ENCODE assay signal across 10 mouse cellular contexts in genomic region chr17:12187782-12188181, GRCm38 (mm10).
DNase-seq lines count a peak whose midpoint lies in the region; ATAC-seq and TF ChIP-seq lines count a peak whose summit lies in the region.
"Had no signal": no experiment of that assay in that cellular context is flagged by ENCODE, and none has a peak within 500 bp of the region (broad histone marks: within the 10 kb centered on the region; RNA-seq: fewer than 3 reads in every experiment).

No protein-coding gene starts in this region.

- H3K27ac ChIP-seq in limb, embryonic 14.5 days (replicated peaks; ENCODE audit: low read depth, low read length), result no peak overlapping the region
- H3K27ac ChIP-seq in limb, embryonic 10.5 days, result no peak overlapping the region
- peak overlapping the region; percentile 97 for H3K27ac ChIP-seq in liver, embryonic 16.5 days (ENCODE audit: low read length)
- H3K27ac ChIP-seq: embryonic facial prominence, embryonic 13.5 days; macrophage had no signal

- no peaks in the 10 kb centered on the region for H3K27me3 ChIP-seq in limb, embryonic 14.5 days (ENCODE audit: control insufficient read depth, insufficient read depth, low read length)
- H3K27me3 ChIP-seq in limb, embryonic 10.5 days (ENCODE audit: low read depth, poor library complexity, severe bottlenecking), result no peaks in the 10 kb centered on the region
- H3K27me3 ChIP-seq in liver, embryonic 16.5 days (ENCODE audit: control insufficient read depth, insufficient read depth, low read depth, low read length), result no peaks in the 10 kb centered on the region
- H3K27me3 ChIP-seq: embryonic facial prominence, embryonic 13.5 days had no signal

- ATAC-seq in limb, embryonic 14.5 days (ENCODE audit: low FRiP score, low read depth), result no peak
- ATAC-seq in liver, embryonic 16.5 days (ENCODE audit: low read depth), result no peak
- no peak for ATAC-seq in inflammation-experienced regulatory T-cells, adult 6 months

- H3K4me1 ChIP-seq in limb, embryonic 14.5 days (ENCODE audit: control insufficient read depth, insufficient read depth, low read length), result no peaks in the 10 kb centered on the region
- no peaks in the 10 kb centered on the region for H3K4me1 ChIP-seq in limb, embryonic 10.5 days
- H3K4me1 ChIP-seq in liver, embryonic 16.5 days (ENCODE audit: control insufficient read depth, low read depth, low read length), result peaks cover 61% of the 10 kb centered on the region

- 58% methylated on average over 1 of the region's 1 CpGs for WGBS in limb, embryonic 14.5 days
- WGBS in limb, embryonic 10.5 days, result 86% methylated on average over 1 of the region's 1 CpGs
- WGBS in liver, embryonic 16.5 days (ENCODE audit: insufficient replicate concordance), result 51% methylated on average over 1 of the region's 1 CpGs

- DNase-seq in cerebellum, adult 9-11 months, result peak; percentile 21
- no peak for DNase-seq in cerebellum, adult 11 months
- no peak for DNase-seq in limb, embryonic 14.5 days (ENCODE audit: low spot score)
- no peak for DNase-seq in limb, embryonic 10.5 days (ENCODE audit: low spot score)
- DNase-seq in brain, embryonic 14.5 days (ENCODE audit: low read depth), result peak; percentile 83
- DNase-seq in testis, postnatal 14 days (ENCODE audit: low spot score), result no peak

- TF ChIP-seq CTCF in brain, embryonic 14.5 days (IDR thresholded peaks at IDR 0.05; ENCODE audit: borderline replicate concordance, extremely low read depth, insufficient read depth, insufficient read length), result no peak

- H3K36me3 ChIP-seq in limb, embryonic 14.5 days (ENCODE audit: control insufficient read depth, insufficient read depth, low read length), result no peaks in the 10 kb centered on the region
- H3K36me3 ChIP-seq in limb, embryonic 10.5 days, result peaks cover 36% of the 10 kb centered on the region
- peaks cover 10% of the 10 kb centered on the region for H3K36me3 ChIP-seq in liver, embryonic 16.5 days (ENCODE audit: control insufficient read depth, insufficient read depth)

- no peaks in the 10 kb centered on the region for H3K9me3 ChIP-seq in limb, embryonic 14.5 days (ENCODE audit: control insufficient read depth, low read length)
- H3K9me3 ChIP-seq in limb, embryonic 10.5 days (replicated peaks), result no peaks in the 10 kb centered on the region
- no peaks in the 10 kb centered on the region for H3K9me3 ChIP-seq in liver, embryonic 16.5 days (replicated peaks; ENCODE audit: control insufficient read depth, low read length)
- H3K9me3 ChIP-seq: embryonic facial prominence, embryonic 13.5 days had no signal

- H3K4me3 ChIP-seq in limb, embryonic 14.5 days (replicated peaks; ENCODE audit: low read length), result no peak overlapping the region
- H3K4me3 ChIP-seq in limb, embryonic 10.5 days, result no peak overlapping the region
- no peak overlapping the region for H3K4me3 ChIP-seq in liver, embryonic 16.5 days (ENCODE audit: low read depth, low read length)
- H3K4me3 ChIP-seq: embryonic facial prominence, embryonic 13.5 days had no signal

- no peak for TF ChIP-seq POLR2A in limb, embryonic 14.5 days (IDR thresholded peaks at IDR 0.05; ENCODE audit: borderline replicate concordance, extremely low read depth, insufficient read depth, insufficient read length)
- no peak for TF ChIP-seq POLR2A in brain, embryonic 14.5 days (IDR thresholded peaks at IDR 0.05; ENCODE audit: borderline replicate concordance, extremely low read depth, insufficient read depth, insufficient read length, poor library complexity, severe bottlenecking)

- H3K9ac ChIP-seq in limb, embryonic 14.5 days (ENCODE audit: low read depth, low read length, severe bottlenecking), result 0 out of 2 replicates have a peak overlapping the region, but pooled peaks have one; percentile 4
- peak overlapping the region; percentile 65 for H3K9ac ChIP-seq in liver, embryonic 16.5 days (ENCODE audit: low read depth, low read length)
- H3K9ac ChIP-seq: embryonic facial prominence, embryonic 13.5 days had no signal

- no peak overlapping the region for H3K4me2 ChIP-seq in limb, embryonic 14.5 days (replicated peaks; ENCODE audit: low read depth, low read length, severe bottlenecking)
- H3K4me2 ChIP-seq in liver, embryonic 16.5 days (ENCODE audit: low read depth, low read length), result no peak overlapping the region
- H3K4me2 ChIP-seq: embryonic facial prominence, embryonic 13.5 days had no signal

Comparison
In these comparisons a context has a peak if more than half of its experiments do, and no peak if none do; other contexts are left out.
1. DNase-seq: peak in cerebellum, adult 9-11 months (single experiment) and brain, embryonic 14.5 days (single experiment); none in cerebellum, adult 11 months (single experiment), limb, embryonic 14.5 days (single experiment), limb, embryonic 10.5 days (single experiment) and testis, postnatal 14 days (single experiment).